Mouse (Mus musculus) bone marrow, adult 2 months (tissue): ENCODE results near the gene Ccdc33.

Source experiments
- CTCF ChIP-seq: fragments of 200-500 bp; IDR thresholded peaks from 2 replicates; pipeline ENCODE4 v1.5.1; 2011; ENCODE audit warnings: low read length, control low read depth; ENCODE audit not compliant: control insufficient read depth, insufficient read depth
- POLR2A ChIP-seq: fragments of 200-500 bp; IDR thresholded peaks from 2 replicates; pipeline ENCODE4 v1.6.1; 2011; ENCODE audit warnings: low read depth, mild to moderate bottlenecking, control low read depth, low read length, borderline replicate concordance; ENCODE audit not compliant: control insufficient read depth

DNA sequence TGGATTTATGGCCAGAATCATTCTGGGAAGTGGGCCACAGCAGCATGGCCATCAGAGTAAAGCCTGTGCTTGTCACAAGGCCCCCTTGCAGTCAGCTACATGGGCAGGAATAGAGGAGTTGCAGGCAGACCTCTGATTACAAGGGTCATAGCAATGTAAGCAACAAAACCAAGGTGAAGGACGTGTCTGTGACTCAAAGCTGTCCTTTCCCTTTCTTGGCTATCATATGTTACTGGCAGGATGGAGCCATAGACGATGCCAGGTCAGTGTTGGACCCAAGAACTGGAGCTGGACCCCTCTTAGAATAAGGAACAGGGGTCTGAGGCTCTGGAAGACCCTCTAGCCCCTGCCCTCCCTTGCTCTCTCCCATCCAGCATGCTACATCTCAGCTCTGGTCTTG lies 30.2 kb upstream of the Ccdc33 start:
- TF ChIP-seq POLR2A: no peak
- no peak for TF ChIP-seq CTCF
